Mouse (Mus musculus): ENCODE results near the gene Taco1.

DNA sequence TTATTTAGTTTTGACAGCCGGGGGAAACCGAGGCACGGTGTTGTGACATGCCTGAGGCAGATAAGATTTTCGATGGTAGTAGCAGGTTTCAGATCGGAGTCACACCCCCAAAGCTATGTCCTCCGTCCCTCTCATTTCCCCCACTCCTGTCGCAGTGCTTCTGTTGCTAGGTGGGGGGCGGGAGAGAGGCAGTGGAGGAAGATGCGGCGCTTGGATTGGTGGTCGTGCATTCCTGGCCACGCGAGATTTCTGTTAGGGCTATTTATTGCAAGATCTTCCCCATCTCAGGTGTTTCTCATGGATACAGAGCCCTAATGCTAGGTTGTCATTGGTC is 28.5 kb upstream of the Taco1 start:
- no peak for TF ChIP-seq POLR2A (IDR thresholded peaks at IDR 0.05; ENCODE audit: control insufficient read depth, extremely low read depth, insufficient read depth, low read length, poor library complexity)
- no peak for TF ChIP-seq CTCF (IDR thresholded peaks at IDR 0.05; ENCODE audit: borderline replicate concordance, control insufficient read depth, extremely low read depth, insufficient read depth, low read length, poor library complexity)
